Mouse (Mus musculus) left cerebral cortex, adult 18-20 months (tissue): ENCODE data around the gene Vps16. TPM values are rescaled to one million over a fixed set of nuclear protein-coding genes. Genes with fewer than 3 reads are reported as not detected.

ENCODE experiments used
- DNase-seq, 2 experiments: peaks; one replicate each; pipeline ENCODE4 v3.0.0; 2021 to 2022; ENCODE audit warnings: low spot score in 2 of 2, mixed read lengths in 1 of 2
- total RNA-seq, 2 experiments: library from RNA; stranded (reverse); gene quantifications; 2 replicates each; pipeline ENCODE4 v1.2.3; 2021

Vps16 gene
- total RNA-seq, 2 experiments from 2014 or later: 88.2 to 88.6 TPM

- DNase-seq: no peak
Observed at GRCm38 (mm10) chr2:130457871-130458270, 33.7 kb downstream of the Vps16 start.

- no peak for DNase-seq
Observed at GRCm38 (mm10) chr2:130459576-130459975, 35.4 kb downstream of the Vps16 start.

GRCm38 (mm10) chr2:130461287-130462071 lies 37.3 kb downstream of the Vps16 start:
- DNase-seq: no peak

GRCm38 (mm10) chr2:130466438-130466837 lies 42.3 kb downstream of the Vps16 start:
- DNase-seq: no peak

GRCm38 (mm10) chr2:130469366-130469765 lies 45.2 kb downstream of the Vps16 start:
- no peak for DNase-seq

GRCm38 (mm10) chr2:130469935-130470334 lies 45.8 kb downstream of the Vps16 start:
- DNase-seq: no peak

- DNase-seq: no peak
Observed at GRCm38 (mm10) chr2:130472908-130473510, 48.9 kb downstream of the Vps16 start.

- DNase-seq: no peak
Observed at GRCm38 (mm10) chr2:130475764-130476163, 51.6 kb downstream of the Vps16 start.

GRCm38 (mm10) chr2:130476666-130477297 lies 52.6 kb downstream of the Vps16 start:
- DNase-seq: no peak

GRCm38 (mm10) chr2:130482177-130482576 lies 58.0 kb downstream of the Vps16 start:
- DNase-seq: no peak

- DNase-seq: no peak
Observed at GRCm38 (mm10) chr2:130482700-130483099, 58.6 kb downstream of the Vps16 start.

GRCm38 (mm10) chr2:130484206-130484605 lies 60.1 kb downstream of the Vps16 start:
- no peak for DNase-seq

- DNase-seq: no peak
Observed at GRCm38 (mm10) chr2:130488002-130488401, 63.9 kb downstream of the Vps16 start.

GRCm38 (mm10) chr2:130488600-130488999 lies 64.5 kb downstream of the Vps16 start:
- DNase-seq: no peak

GRCm38 (mm10) chr2:130491162-130491561 lies 67.0 kb downstream of the Vps16 start:
- no peak for DNase-seq

- DNase-seq: peak; percentile 47 to 57
Observed at GRCm38 (mm10) chr2:130491587-130491986, 67.4 kb downstream of the Vps16 start.

Other genes starting within 250 kb of the Vps16 start
- gene Snrpb, start 244.9 kb upstream of the Vps16 start, total RNA-seq: 100 to 1,000 TPM; 110 to 119 TPM
- gene Tmc2, start 229.1 kb upstream of the Vps16 start, total RNA-seq: not detected
- gene Nop56, start 149.9 kb upstream of the Vps16 start, total RNA-seq: 100 to 1,000 TPM; 114 to 135 TPM
- 100 to 1,000 TPM; 287 to 311 TPM for gene Idh3b, start 139.8 kb upstream of the Vps16 start, total RNA-seq
- 1 to 10 TPM; 7.4 to 8.2 TPM for gene Ebf4, start 129.2 kb upstream of the Vps16 start, total RNA-seq
- 1 to 10 TPM; 6.1 to 7.8 TPM for gene Cpxm1, start 26.8 kb upstream of the Vps16 start, total RNA-seq
- not detected for gene Gm28372, start 19.1 kb upstream of the Vps16 start, total RNA-seq
- not detected for gene 1700020A23Rik, start 19.1 kb upstream of the Vps16 start, total RNA-seq
- gene Tmem239, start 17.9 kb upstream of the Vps16 start, total RNA-seq: not detected
- gene Pced1a, start 362 bp downstream of the Vps16 start, total RNA-seq: 10 to 100 TPM; 19.5 to 22.1 TPM
- 100 to 1,000 TPM; 214 to 229 TPM for gene Ptpra, start 25.9 kb downstream of the Vps16 start, total RNA-seq
- gene Mrps26, start 139.4 kb downstream of the Vps16 start, total RNA-seq: 10 to 100 TPM; 71.0 to 75.4 TPM
- gene Oxt, start 151.8 kb downstream of the Vps16 start, total RNA-seq: not detected
- 1 to 10 TPM in 1 of 2 experiments, under 1 TPM in 1; 0.87 to 1.2 TPM for gene Avp, start 158.2 kb downstream of the Vps16 start, total RNA-seq
- gene Fastkd5, start 205.7 kb downstream of the Vps16 start, total RNA-seq: 10 to 100 TPM in 1 of 2 experiments, 1 to 10 TPM in 1; 7.8 to 13.4 TPM
- 10 to 100 TPM in 1 of 2 experiments, 1 to 10 TPM in 1; 8.2 to 10.7 TPM for gene Ubox5, start 205.7 kb downstream of the Vps16 start, total RNA-seq
- 100 to 1,000 TPM; 193 to 229 TPM for gene Lzts3, start 218.5 kb downstream of the Vps16 start, total RNA-seq
- gene Ddrgk1, start 240.3 kb downstream of the Vps16 start, total RNA-seq: 100 to 1,000 TPM; 102 to 109 TPM
- 10 to 100 TPM; 34.9 to 38.2 TPM for gene Itpa, start 243.3 kb downstream of the Vps16 start, total RNA-seq